Mouse (Mus musculus) left cerebral cortex, postnatal 36 days (tissue): ENCODE results near the gene Zfp280d. TPM values are rescaled to one million over a fixed set of nuclear protein-coding genes. Genes with fewer than 3 reads are reported as not detected.

Experiments used
- DNase-seq, 2 experiments: peaks; one replicate each; pipeline ENCODE4 v3.0.0; 2021 to 2022; ENCODE audit warnings: low spot score in 2 of 2, mixed read lengths in 1 of 2
- intact Hi-C: fragments of 180-260 bp; cut with DNase I; formaldehyde crosslinking; loops from one replicate; pipeline ENCODE4 v1.15.1; 2025
- total RNA-seq, 2 experiments: library from RNA; stranded (reverse); gene quantifications; 2 replicates each; pipeline ENCODE4 v1.2.3; 2021

Gene Zfp280d
- total RNA-seq, result 10 to 100 TPM; 40.5 to 67.5 TPM

- peak; percentile 88 to 92 for DNase-seq
- intact Hi-C loops, result loop anchor here (2.0 to 10.0 kb wide), 4 partner anchors 77 to 164 kb away; partner anchors contain the start of gene Tcf12
Measured at GRCm38 (mm10) chr9:72274677-72275076, at the start of gene Zfp280d. Zfp280d (plus strand) TSS chr9:72274860.

DNA sequence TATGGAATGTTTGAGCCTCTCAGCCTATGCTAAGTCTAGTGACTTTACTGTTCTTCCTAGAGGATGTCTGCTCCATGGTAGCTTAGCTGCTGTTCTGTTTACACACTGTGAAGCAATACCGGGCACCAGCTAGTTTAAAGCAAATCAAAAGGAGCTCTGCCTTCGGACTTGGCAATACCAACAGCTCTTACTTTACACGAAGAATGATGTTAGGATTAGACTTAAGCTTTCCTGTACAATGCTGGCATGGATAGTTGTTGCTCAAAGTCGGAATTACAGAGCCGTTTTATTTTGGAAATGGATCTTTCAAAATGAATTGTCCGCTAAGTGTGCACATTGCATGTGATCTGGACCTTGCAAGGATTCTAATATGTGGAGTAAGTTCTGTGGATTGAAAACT lies 48.1 kb upstream of the Zfp280d start:
- DNase-seq, result no peak
- intact Hi-C loops, result no loop called here

DNA sequence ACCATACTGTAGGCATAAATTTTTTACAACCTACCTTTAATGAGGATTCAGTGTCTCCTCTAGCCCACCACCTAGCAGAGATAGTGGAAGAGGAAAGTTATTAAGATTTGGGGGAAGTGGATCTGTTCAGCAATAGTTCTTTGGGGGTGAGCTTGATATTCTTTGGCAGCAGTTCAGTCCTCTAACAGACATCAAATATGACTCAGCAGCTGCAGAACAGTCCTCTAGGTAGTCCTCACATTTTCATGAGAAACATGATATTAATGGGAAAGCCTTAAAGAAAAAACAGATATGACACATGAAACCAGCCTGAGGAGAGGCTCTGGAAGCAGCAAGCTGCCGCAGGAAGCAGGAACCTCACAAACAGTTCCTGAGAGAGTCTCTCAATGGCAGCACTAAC lies 22.0 kb upstream of the Zfp280d start:
- intact Hi-C loops, result no loop called here
- no peak for DNase-seq

- DNase-seq, result no peak
- intact Hi-C loops, result no loop called here
Measured at GRCm38 (mm10) chr9:72255227-72255626, 19.4 kb upstream of the Zfp280d start.

- intact Hi-C loops, result no loop called here
- no peak for DNase-seq
Measured at GRCm38 (mm10) chr9:72256646-72257045, 18.0 kb upstream of the Zfp280d start.

GRCm38 (mm10) chr9:72260337-72260736 lies 14.3 kb upstream of the Zfp280d start:
- no peak for DNase-seq
- intact Hi-C loops, result no loop called here

GRCm38 (mm10) chr9:72264859-72265258 lies 9.8 kb upstream of the Zfp280d start:
- DNase-seq, result no peak
- intact Hi-C loops, result no loop called here

DNA sequence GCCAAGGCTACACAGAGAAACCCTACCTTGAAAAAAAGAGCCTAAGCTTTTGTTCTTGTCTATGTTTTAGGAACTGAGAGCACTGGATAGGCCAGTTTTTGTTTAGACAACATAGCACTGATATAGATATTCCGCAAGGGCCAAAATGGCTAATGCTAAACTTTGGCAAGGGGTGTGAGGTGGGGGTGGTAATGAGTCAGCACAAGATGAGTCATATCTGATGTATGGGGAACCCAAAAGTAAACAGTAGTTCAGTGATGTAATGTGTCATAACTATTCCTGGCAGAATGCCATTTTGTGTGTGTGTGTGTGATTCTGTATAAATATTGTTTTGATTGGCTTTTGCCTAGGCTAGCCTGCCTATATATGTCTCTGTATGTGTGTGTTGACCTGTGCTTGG lies 4.5 kb upstream of the Zfp280d start:
- intact Hi-C loops, result loop anchor here (5.0 to 10.0 kb wide), 3 partner anchors 73 to 135 kb away; no protein-coding TSS in a partner anchor
- peak in 1 of 2 experiments; percentile 6 for DNase-seq

DNA sequence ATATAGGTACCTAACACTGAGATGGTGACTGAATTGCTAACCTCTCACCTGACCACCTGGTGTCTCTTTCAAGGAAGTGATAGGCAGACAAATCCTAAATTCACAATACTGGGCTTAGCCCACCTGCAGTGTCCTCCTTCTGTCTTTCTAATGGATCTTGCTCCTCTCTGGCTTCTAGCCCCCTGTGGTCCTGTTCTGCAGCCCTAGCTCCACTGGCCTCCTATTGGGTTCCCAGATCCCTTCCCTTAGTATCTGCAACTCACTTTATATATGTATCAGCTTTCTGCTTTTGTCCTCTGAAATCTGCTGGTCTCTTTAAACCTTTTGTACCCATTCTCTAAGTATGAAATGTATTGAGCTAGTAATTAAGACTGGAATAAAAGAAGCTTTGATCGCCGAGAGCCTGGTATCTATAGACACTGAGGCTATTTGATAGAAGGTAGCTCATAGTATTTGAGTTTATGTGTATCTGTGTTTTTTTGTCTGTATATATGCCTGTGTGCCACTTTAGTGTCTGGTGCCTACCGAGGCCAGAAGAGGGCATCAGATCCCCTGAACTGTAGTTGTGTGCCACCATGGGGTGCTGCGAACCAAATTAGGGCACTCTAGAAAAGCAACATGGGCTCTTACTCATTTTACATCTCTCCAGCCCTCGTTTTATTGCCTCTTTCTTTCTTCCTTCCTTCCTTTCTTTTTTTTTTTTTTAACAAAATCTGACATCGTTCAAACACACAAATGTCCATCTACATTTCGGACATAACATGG lies 832 bp upstream of the Zfp280d start:
- intact Hi-C loops, result loop anchor here (2.0 to 10.0 kb wide), 4 partner anchors 77 to 163 kb away; partner anchors contain the start of gene Tcf12
- no peak for DNase-seq

DNA sequence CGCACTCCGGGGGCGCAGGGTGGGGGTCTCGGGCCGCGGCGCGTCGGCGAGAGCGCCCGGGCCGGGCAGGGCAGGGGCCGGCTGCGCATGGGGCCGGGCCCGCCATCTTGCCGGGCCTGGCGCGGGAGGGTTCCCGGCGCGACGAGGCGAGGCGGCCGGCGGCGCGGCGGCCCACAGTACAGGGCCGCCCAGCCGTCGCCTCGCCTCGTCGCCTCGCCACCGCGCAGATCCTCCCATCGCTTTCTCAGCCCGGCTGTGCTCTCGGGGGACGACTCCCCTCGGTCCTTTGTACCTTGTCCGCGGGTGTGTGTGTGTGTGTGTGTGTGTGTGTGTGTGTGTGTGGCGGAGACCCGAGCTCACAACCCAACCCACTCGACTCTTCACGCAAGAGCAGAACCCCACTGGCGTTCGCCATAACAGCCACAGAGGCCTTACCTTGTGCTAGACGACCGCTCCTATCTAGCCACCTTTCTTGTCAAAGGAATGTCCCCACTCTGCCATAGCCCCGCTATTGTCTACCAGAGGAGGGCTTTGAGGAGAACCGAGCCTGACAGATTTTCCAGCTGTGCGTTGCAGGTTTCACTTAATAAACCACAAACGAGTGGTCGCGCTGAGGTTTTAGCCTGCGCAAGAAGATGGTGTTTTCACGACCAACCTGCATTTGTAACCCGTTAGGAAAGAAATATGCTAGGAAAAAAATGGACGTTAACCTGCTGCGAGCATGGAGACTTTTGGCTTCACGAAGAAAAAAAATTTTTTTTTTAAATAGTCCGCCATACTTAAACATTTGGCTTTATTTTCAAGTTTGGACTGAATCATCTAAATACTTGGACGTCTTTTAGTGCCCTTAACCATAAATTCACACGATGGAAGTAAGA lies 680 bp downstream of the Zfp280d start:
- peak; percentile 70 to 74 for DNase-seq
- intact Hi-C loops, result loop anchor here (2.0 to 10.0 kb wide), 3 partner anchors 129 to 165 kb away; partner anchors contain the start of gene Tcf12

DNA sequence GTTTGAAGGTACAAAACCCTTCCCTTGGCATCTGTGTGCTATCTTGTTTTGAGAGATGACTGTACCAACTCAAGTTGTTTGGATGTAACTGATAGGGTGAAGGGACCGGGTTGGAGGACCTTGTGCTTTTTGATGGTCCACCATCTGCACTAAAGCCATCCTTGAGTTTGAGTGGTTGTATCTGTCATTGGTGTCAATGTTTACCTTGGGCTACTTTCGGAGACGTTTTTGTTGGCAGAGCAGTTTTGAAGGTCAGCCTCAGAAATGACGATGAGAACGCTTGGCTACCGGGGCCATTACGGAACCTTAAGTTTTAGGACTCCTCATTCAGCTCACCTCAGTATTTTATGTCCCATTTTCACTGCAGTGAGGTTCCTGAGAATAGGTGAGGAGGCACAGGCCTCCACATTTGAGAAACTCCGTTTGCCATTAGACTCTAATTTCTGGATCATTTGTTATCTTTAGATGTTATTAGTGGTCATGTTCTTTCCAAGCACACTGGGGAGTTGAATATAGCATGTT lies 1.4 kb downstream of the Zfp280d start:
- intact Hi-C loops, result loop anchor here (2.0 to 10.0 kb wide), 3 partner anchors 129 to 165 kb away; partner anchors contain the start of gene Tcf12

DNA sequence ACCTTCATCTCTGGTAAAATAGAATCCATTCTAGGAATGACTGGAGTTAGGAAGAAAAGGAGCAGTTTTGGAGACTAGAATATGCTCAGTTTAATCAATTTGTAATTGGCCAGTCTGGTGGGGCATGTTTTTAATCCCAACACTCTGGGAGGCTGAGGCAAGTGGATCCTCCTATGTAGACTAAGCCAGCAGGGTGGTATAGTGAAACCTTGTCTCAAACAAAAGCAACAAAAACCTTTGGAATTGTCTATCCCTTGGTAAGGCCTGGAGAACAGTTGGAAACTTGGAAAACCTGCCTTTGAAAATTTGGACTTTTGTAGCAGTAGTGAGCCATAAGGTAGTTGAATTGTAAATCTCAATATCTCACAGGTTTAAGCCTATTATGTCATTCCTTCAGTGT lies 2.3 kb downstream of the Zfp280d start:
- intact Hi-C loops, result loop anchor here (10.0 kb wide), 2 partner anchors 128 to 142 kb away; no protein-coding TSS in a partner anchor
- no peak for DNase-seq

More for the DNA sequence above, 1.4 kb downstream of the Zfp280d start:
- peak in 1 of 2 experiments; percentile 5 for DNase-seq

DNA sequence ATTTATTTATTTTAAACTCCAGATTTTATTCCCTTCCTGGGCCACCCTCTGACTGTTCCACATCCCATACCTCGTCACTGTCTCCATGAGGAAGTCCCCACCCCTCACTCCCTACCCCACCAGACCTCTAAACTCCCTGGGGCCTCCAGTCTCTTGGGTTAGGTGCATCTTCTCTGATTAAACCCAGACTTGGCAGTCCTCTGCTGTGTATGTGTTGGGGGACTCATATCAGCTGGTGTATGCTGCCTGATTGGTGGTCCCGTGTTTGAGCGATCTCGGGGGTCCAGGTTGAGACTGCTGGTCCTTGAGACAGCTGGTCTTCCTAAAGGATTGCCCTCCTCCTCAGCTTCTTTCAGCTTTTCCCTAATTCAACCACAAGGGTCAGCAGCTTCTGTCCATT lies 5.3 kb downstream of the Zfp280d start:
- no peak for DNase-seq
- intact Hi-C loops, result loop anchor here (10.0 kb wide), 2 partner anchors 125 to 145 kb away; no protein-coding TSS in a partner anchor

GRCm38 (mm10) chr9:72287696-72288095 lies 13.0 kb downstream of the Zfp280d start:
- intact Hi-C loops, result no loop called here
- no peak for DNase-seq

DNA sequence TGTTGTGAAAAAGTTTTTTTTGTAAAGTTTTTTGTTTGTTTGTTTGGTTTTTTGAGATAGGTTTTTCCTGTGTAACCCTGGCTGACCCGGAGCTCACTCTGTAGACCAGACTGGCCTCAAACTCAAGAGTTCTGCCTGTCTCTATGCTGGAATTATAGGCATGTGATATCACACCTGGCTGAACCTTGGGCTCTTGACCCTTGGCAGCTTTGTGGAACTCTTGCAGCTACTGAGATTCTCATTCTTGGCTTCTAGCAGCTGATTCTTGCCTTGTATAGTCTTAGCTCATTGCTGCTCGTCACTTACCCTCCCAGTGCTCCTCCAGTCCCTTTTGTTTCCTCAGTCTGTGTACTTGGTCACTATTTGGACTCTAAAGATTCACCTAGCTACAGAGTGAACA lies 13.6 kb downstream of the Zfp280d start:
- intact Hi-C loops, result no loop called here
- DNase-seq, result no peak

GRCm38 (mm10) chr9:72289094-72289493 lies 14.4 kb downstream of the Zfp280d start:
- DNase-seq, result no peak
- intact Hi-C loops, result no loop called here

DNA sequence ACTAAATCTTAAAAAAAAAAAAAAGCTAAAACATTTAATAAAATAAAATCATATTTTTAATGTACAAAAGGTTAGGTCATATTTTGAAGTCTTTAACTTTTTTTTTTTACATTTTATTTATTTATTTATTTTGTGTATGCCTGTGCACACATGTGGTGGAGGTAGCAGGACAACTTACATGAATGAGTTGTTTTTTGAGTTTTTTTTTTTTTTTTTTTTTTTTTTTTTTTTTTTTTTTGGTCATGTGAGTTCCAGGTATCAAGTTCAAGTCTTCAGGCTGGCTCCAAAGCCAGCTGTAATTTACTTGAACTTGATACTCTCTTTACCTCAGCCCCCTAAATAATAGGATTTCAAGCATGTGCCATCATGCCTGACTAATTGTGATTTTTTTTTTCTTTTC lies 19.4 kb downstream of the Zfp280d start:
- DNase-seq, result no peak
- intact Hi-C loops, result no loop called here

DNA sequence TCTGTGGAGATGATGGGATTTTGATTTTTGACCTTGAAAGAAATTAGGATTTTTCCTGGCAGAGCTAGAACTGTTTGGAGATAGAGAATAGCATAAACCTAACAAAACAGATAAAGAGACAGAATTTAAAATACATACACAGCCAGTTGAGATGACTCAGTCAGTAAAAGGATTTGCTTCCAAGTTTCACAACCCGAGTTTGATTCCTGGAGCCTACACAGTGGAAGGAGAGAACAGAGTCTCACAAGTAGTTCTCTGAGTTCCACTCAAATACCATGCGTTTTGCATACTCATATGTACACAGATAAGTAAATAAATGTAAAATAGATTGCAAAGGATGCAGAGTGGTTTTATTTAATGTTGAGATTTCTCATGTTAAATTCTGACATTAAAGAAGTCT lies 35.1 kb downstream of the Zfp280d start:
- no peak for DNase-seq
- intact Hi-C loops, result no loop called here

DNA sequence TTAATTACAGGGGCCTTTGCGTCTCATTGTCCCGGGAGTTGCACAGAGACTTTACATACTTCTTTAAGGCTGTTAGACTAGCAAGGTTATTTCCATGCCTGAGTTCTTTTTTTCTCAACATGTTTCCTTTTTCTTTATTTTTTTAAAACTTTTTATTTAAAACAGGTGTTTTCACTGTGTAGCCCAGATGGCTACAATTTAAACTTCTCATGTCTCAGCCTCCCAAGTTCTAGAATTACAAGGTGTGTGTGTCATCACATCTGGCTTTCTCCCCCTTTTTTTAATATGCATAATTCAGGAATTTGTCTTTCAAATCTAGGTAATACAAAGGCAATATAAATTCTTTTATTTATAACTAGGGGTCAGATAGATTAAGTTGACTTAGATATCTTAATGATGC lies 58.6 kb downstream of the Zfp280d start:
- intact Hi-C loops, result no loop called here
- DNase-seq, result no peak

GRCm38 (mm10) chr9:72336069-72336468 lies 61.4 kb downstream of the Zfp280d start:
- intact Hi-C loops, result no loop called here
- no peak for DNase-seq
